Mouse (Mus musculus) embryonic facial prominence, embryonic 13.5 days (tissue): ENCODE results near the gene Degs2. TPM values are rescaled to one million over a fixed set of nuclear protein-coding genes. Genes with fewer than 3 reads are reported as not detected.

Experiments
- ATAC-seq: fragments of 200-750 bp; cut with Nextera tagmentation; 2 replicates; pipeline ENCODE4 v1.8.0; 2017; ENCODE audit warnings: low read depth; ENCODE audit not compliant: insufficient number of reproducible peaks, insufficient read depth, low FRiP score, low TSS enrichment
- H3K27ac ChIP-seq: fragments of 300-500 bp; sonication (generic); 2 replicates; pipeline ENCODE4 v1.5.1; 2015; ENCODE audit warnings: moderate library complexity, mild to moderate bottlenecking, inconsistent platforms
- H3K27me3 ChIP-seq: fragments of 300-500 bp; sonication (generic); 2 replicates; pipeline ENCODE4 v1.6.1; 2015; ENCODE audit warnings: mild to moderate bottlenecking, inconsistent platforms
- H3K36me3 ChIP-seq: fragments of 300-500 bp; sonication (generic); 2 replicates; pipeline ENCODE4 v1.6.1; 2015; ENCODE audit warnings: mild to moderate bottlenecking, inconsistent platforms
- H3K4me1 ChIP-seq: fragments of 300-500 bp; sonication (generic); 2 replicates; pipeline ENCODE4 v1.6.1; 2015; ENCODE audit warnings: inconsistent platforms
- H3K4me2 ChIP-seq: fragments of 300-500 bp; sonication (generic); 2 replicates; pipeline ENCODE4 v1.6.1; 2015; ENCODE audit warnings: moderate library complexity, mild to moderate bottlenecking, inconsistent platforms
- H3K4me3 ChIP-seq: fragments of 300-500 bp; sonication (generic); 2 replicates; pipeline ENCODE4 v1.5.1; 2015; ENCODE audit warnings: mild to moderate bottlenecking, inconsistent platforms
- H3K9ac ChIP-seq: fragments of 300-500 bp; sonication (generic); 2 replicates; pipeline ENCODE4 v1.6.1; 2015; ENCODE audit warnings: mild to moderate bottlenecking, inconsistent platforms
- H3K9me3 ChIP-seq: fragments of 300-500 bp; sonication (generic); 2 replicates; pipeline ENCODE4 v1.6.1; 2016; ENCODE audit warnings: inconsistent platforms
- WGBS: fragments of 180-500 bp; shearing (Covaris S2); methylation state at CpG from one replicate; pipeline ENCODE4 v1.1.7; 2015; ENCODE audit warnings: mixed read lengths; 5-methylcytosine and 5-hydroxymethylcytosine counted together
- polyA plus RNA-seq: library from polyadenylated mRNA; unstranded; fragments of >200 nt; fragmentation: Nextera tagmentation; extraction: Ambion mirVana; gene quantifications from 2 replicates; pipeline ENCODE4 v1.2.1, GENCODE M21; 2015

Degs2 gene
- polyA plus RNA-seq, 1 experiment from 2014 or later = 3.0 TPM

DNA sequence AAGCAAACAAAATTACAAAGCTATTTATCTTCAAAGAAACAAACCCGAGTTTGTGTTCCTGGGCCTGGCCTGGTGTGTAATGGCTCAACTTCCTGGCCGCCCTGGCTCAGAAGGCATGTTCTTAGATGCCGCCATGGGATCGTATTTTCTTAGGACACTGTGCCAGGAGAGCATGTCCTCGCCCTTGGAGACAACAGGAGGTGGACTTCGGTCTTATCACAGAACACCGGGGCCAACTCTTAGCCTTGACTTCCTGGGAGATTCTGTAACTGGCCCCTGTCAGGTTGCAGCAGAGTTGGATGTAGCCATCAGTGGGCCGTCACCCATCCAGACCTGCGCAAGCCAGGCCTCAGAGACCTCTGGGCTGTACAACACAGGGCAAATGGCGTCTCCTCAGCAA is 2.5 kb downstream of the Degs2 start:
- WGBS = 77% methylated on average over 10 of the region's 10 CpGs

DNA sequence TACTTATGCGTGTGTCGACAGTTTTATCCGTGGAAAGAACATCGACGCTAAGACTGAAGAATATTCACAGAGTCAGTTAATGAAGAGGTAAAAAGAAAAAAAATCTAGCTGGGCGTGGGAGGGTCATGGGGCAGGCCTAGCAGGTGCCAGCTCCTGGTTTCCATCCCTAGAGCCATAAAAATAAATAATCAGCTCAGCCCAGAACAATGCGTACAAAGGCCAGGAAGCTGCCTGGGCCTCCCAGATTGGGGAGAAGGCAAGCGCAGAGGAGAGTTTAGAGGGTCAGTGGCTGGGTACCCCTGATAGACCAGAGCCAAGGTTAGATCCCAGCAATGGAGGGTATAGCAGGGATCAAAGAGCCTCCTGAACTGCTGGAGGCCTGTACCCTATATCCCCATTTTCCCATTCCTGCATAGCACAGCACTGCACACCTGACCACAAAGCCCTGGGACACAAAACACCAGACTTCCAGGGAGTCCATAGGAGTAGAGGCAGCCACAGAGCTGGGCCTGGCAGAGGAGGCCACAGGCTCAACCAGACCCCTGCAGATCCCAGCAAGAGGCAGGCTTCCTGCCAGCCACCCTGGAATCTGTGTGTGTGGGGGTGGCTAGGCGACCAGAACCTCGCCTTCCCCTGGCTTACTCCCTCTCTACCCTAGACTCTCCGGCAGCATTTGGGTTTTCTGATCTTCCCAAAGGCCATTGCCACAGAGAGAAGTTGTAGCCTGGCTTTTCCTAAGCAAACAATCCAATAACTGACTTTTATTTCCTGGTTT is 3.2 kb downstream of the Degs2 start:
- H3K27ac ChIP-seq = no peak overlapping the region
- ATAC-seq = no peak
- no peak overlapping the region for H3K9ac ChIP-seq
- WGBS = 83% methylated on average over 11 of the region's 11 CpGs
- peaks cover 43% of the 10 kb centered on the region for H3K27me3 ChIP-seq
- no peak overlapping the region for H3K4me2 ChIP-seq
- H3K36me3 ChIP-seq = no peaks in the 10 kb centered on the region
- no peaks in the 10 kb centered on the region for H3K9me3 ChIP-seq
- no peak overlapping the region for H3K4me3 ChIP-seq
- peaks cover 27% of the 10 kb centered on the region for H3K4me1 ChIP-seq

More for the DNA sequence above, 2.5 kb downstream of the Degs2 start:
- no peak for ATAC-seq
- no peak overlapping the region for H3K9ac ChIP-seq
- H3K4me1 ChIP-seq = peaks cover 27% of the 10 kb centered on the region
- H3K9me3 ChIP-seq = no peaks in the 10 kb centered on the region
- peaks cover 50% of the 10 kb centered on the region for H3K27me3 ChIP-seq
- H3K27ac ChIP-seq = no peak overlapping the region
- no peaks in the 10 kb centered on the region for H3K36me3 ChIP-seq
- H3K4me2 ChIP-seq = no peak overlapping the region
- no peak overlapping the region for H3K4me3 ChIP-seq

GRCm38 (mm10) chr12:108694223-108694622 is 7.9 kb downstream of the Degs2 start:
- Histone ChIP-seq H3K27me3 (no peaks in the 10 kb centered on the region), H3K4me1 (peaks cover 5% of the 10 kb centered on the region; the same call in 1 of the 2 replicates), H3K27ac (no peak overlapping the region), H3K4me2 (no peak overlapping the region), H3K9ac (no peak overlapping the region), H3K4me3 (no peak overlapping the region), H3K9me3 (no peaks in the 10 kb centered on the region), H3K36me3 (peaks cover 12% of the 10 kb centered on the region)
- WGBS = 76% methylated on average over 1 of the region's 1 CpGs
- ATAC-seq = no peak

DNA sequence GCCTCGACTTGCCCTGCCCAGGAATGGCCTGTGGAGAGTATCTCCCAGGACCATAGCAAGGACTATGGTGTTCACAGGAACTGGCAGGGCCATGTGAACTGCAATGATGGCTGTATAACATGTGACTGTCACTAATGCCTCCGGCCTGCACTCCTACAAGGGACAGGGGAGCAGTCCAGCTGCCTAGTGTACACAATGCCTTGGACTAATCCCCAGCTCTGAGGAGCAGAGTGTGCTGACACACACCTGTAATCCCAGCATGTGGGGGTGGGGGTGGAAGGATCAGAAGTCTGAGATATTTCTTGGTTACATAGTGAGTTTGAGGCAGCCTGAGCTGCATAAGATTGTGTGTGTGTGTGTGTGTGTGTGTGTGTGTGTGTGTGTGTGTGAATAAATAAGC is 8.5 kb downstream of the Degs2 start:
- H3K27me3 ChIP-seq = no peaks in the 10 kb centered on the region
- no peak for ATAC-seq
- no peak overlapping the region for H3K9ac ChIP-seq
- H3K9me3 ChIP-seq = no peaks in the 10 kb centered on the region
- H3K4me1 ChIP-seq = no peaks in the 10 kb centered on the region
- H3K36me3 ChIP-seq = peaks cover 16% of the 10 kb centered on the region
- no peak overlapping the region for H3K27ac ChIP-seq
- WGBS = 65% methylated on average over 2 of the region's 2 CpGs
- H3K4me2 ChIP-seq = no peak overlapping the region
- H3K4me3 ChIP-seq = no peak overlapping the region

- ATAC-seq = no peak
- H3K4me1 ChIP-seq = no peaks in the 10 kb centered on the region
- H3K27ac ChIP-seq = no peak overlapping the region
- no peak overlapping the region for H3K4me3 ChIP-seq
- H3K9me3 ChIP-seq = no peaks in the 10 kb centered on the region
- 84% methylated on average over 9 of the region's 9 CpGs for WGBS
- H3K36me3 ChIP-seq = peaks cover 46% of the 10 kb centered on the region
- no peaks in the 10 kb centered on the region for H3K27me3 ChIP-seq
- H3K9ac ChIP-seq = no peak overlapping the region
- H3K4me2 ChIP-seq = no peak overlapping the region
Observed at GRCm38 (mm10) chr12:108690529-108690928, 11.6 kb downstream of the Degs2 start.

- 88% methylated on average over 9 of the region's 9 CpGs for WGBS
Observed at GRCm38 (mm10) chr12:108689167-108689566, 12.9 kb downstream of the Degs2 start.

DNA sequence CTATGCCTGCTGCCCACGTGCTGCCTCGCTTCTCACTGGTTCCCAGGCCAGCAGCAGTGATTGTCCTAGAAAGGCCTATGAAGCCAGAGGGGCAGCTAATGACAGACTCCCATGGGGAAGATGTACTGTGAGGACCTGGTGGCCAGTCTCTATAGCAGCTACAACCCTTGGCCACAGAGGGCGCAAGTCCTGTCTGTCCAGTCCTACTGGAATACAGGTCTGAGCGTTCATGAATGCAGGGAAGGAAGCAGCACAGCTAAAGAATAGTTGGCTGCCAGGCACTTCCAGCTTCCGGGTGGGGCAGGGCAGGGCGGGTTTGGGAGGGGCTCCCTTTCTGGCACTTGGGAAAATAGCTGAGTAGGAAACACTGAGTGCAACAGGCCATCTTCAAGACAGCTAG is 15.2 kb downstream of the Degs2 start:
- no peaks in the 10 kb centered on the region for H3K27me3 ChIP-seq
- ATAC-seq = no peak
- WGBS = 74% methylated on average over 6 of the region's 6 CpGs
- H3K27ac ChIP-seq = no peak overlapping the region
- no peak overlapping the region for H3K4me2 ChIP-seq
- H3K4me3 ChIP-seq = no peak overlapping the region
- no peak overlapping the region for H3K9ac ChIP-seq
- H3K4me1 ChIP-seq = no peaks in the 10 kb centered on the region
- peaks cover 79% of the 10 kb centered on the region for H3K36me3 ChIP-seq
- H3K9me3 ChIP-seq = no peaks in the 10 kb centered on the region

More at GRCm38 (mm10) chr12:108689167-108689566, 12.9 kb downstream of the Degs2 start:
- H3K27ac ChIP-seq = no peak overlapping the region
- peaks cover 57% of the 10 kb centered on the region for H3K36me3 ChIP-seq
- H3K4me3 ChIP-seq = no peak overlapping the region
- no peaks in the 10 kb centered on the region for H3K4me1 ChIP-seq
- no peaks in the 10 kb centered on the region for H3K9me3 ChIP-seq
- no peaks in the 10 kb centered on the region for H3K27me3 ChIP-seq
- H3K4me2 ChIP-seq = no peak overlapping the region
- no peak for ATAC-seq
- no peak overlapping the region for H3K9ac ChIP-seq

DNA sequence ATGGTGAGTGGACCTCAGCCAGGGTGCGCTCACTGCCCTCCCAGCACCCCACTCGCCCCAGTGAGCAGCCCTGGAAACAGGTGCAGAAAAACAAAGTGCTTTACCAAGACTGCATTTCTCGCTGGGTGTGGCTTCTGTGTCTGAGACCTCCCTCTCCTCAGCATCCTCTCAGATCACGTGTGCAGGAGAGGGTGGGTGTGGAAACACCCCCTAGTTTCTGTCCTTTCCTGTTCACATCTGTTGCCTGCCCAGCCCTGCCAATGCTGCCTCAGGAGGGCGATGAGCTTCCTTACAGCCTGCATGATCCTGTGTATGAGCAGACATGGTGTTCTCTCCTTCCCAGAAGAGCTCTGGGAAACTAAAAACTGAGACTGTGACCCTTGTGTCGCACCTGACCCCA is 15.7 kb downstream of the Degs2 start:
- H3K4me2 ChIP-seq = no peak overlapping the region
- no peaks in the 10 kb centered on the region for H3K27me3 ChIP-seq
- ATAC-seq = no peak
- H3K36me3 ChIP-seq = peaks cover 84% of the 10 kb centered on the region
- H3K9ac ChIP-seq = no peak overlapping the region
- WGBS = 76% methylated on average over 6 of the region's 6 CpGs
- H3K27ac ChIP-seq = no peak overlapping the region
- no peaks in the 10 kb centered on the region for H3K9me3 ChIP-seq
- H3K4me3 ChIP-seq = no peak overlapping the region
- no peaks in the 10 kb centered on the region for H3K4me1 ChIP-seq

DNA sequence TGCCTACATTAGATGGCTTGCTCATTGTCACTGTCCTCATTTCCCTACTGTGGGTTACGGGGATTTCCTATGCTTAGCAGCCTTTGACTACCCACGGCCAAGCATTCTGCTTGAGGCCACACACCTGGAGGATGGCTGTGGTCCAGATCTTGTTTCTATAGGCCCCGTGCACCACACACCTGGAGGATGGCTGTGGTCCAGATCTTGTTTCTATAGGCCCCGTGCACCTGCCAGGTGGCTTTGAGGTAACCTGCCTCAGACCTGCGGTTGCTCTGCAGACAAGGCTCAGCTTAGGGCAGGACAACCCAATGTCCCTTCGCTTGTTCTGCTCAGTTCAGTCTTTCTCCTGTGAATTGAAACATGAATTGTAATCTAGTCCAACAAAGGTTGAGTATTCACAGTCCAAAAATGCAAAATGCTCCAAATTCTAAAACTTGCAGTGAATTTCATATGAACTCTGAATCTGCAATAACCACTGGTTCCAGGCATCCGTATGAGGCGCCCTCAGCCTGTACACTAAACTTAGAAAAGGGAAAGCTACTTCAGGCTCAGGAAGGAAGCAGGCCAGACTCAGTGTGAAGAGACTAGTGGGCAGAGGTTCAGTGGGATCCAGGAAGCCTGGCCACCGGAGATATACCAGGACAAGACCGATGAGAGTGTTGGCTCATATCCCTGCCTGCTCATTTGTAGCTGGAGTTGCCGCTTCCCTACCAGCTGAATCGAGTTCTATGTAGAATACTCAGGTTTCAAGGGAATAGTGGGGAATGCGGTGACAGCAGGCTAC is 19.7 kb downstream of the Degs2 start:
- Histone ChIP-seq H3K27me3 (no peaks in the 10 kb centered on the region), H3K9me3 (no peaks in the 10 kb centered on the region), H3K36me3 (peaks cover 91% of the 10 kb centered on the region), H3K9ac (no peak overlapping the region), H3K4me3 (no peak overlapping the region), H3K4me2 (no peak overlapping the region), H3K4me1 (no peaks in the 10 kb centered on the region), H3K27ac (no peak overlapping the region)
- ATAC-seq = no peak
- 84% methylated on average over 13 of the region's 13 CpGs for WGBS

GRCm38 (mm10) chr12:108680861-108681260 is 21.3 kb downstream of the Degs2 start:
- Histone ChIP-seq H3K27ac (no peak overlapping the region), H3K9ac (no peak overlapping the region), H3K4me3 (no peak overlapping the region), H3K27me3 (no peaks in the 10 kb centered on the region), H3K4me1 (0 out of 2 replicates have a peak, but pooled peaks cover under 1% of the 10 kb centered on the region), H3K4me2 (no peak overlapping the region), H3K9me3 (no peaks in the 10 kb centered on the region), H3K36me3 (peaks cover 90% of the 10 kb centered on the region)
- ATAC-seq = no peak
- 92% methylated on average over 8 of the region's 8 CpGs for WGBS

- Histone ChIP-seq H3K9me3 (no peaks in the 10 kb centered on the region), H3K4me2 (no peak overlapping the region), H3K27ac (no peak overlapping the region), H3K4me3 (no peak overlapping the region), H3K36me3 (peaks cover 89% of the 10 kb centered on the region), H3K27me3 (no peaks in the 10 kb centered on the region), H3K9ac (no peak overlapping the region), H3K4me1 (0 out of 2 replicates have a peak, but pooled peaks cover 3% of the 10 kb centered on the region)
- ATAC-seq = no peak
- WGBS = 85% methylated on average over 4 of the region's 4 CpGs
Observed at GRCm38 (mm10) chr12:108678366-108678765, 23.7 kb downstream of the Degs2 start.

DNA sequence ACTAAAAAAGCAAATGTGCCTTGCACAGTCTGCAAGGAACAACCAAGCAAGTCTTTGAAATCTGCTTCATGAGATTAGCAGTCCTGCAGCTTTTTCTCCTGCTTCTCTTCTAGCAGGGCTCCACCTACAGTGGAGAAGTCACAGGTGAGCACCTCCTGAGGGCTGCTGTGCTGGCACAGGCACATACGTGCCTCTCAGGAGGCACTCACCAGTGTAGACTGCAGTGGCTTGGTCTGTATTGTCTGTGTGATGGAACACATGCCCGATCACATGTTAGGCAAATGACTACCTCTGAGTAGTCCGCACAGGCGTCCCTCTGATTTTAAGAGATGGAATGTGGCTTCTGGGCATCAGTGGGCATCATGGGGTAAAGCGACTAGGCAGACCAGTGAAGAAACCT is 25.0 kb downstream of the Degs2 start:
- ATAC-seq = no peak
- H3K36me3 ChIP-seq = peaks cover 87% of the 10 kb centered on the region

More for the DNA sequence above, 25.0 kb downstream of the Degs2 start:
- Histone ChIP-seq H3K27me3 (no peaks in the 10 kb centered on the region), H3K9ac (no peak overlapping the region), H3K4me3 (no peak overlapping the region), H3K4me1 (0 out of 2 replicates have a peak, but pooled peaks cover 3% of the 10 kb centered on the region), H3K4me2 (no peak overlapping the region), H3K9me3 (no peaks in the 10 kb centered on the region), H3K27ac (no peak overlapping the region)
- WGBS = 90% methylated on average over 5 of the region's 5 CpGs
